Mouse (Mus musculus) liver, adult 2 months (tissue): ENCODE measurements around the gene Dolpp1.

Experiments
- CTCF ChIP-seq: fragments of 200-500 bp; IDR thresholded peaks from 2 replicates; pipeline ENCODE4 v1.5.1; 2011; ENCODE audit warnings: low read depth, low read length, control low read depth
- POLR2A ChIP-seq: fragments of 200-500 bp; IDR thresholded peaks from 2 replicates; pipeline ENCODE4 v1.6.1; 2011; ENCODE audit warnings: low read length, control low read depth; ENCODE audit not compliant: insufficient read depth; ENCODE audit errors: extremely low read depth

DNA sequence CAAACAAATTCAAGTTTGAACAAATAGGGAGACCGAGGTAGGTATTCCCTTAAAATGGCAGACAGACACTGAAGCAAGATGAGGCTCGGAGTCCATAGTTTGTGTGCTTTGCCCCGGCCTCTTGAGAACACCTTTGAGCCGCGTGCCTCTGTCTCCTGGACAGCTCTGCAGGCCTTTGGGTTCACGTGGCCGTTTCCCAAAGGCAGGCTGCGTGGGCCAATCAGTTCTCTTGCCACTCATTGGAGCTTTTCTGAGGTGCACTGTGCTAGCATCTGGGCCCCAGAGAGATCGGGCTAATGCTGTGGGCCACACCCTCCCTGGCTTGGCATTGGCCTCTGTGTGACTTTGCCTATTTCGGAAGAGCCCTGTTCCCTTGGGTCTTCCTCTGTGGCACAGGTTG, 16.2 kb upstream of the Dolpp1 start:
- TF ChIP-seq POLR2A (no peak), CTCF (no peak)
